Mouse (Mus musculus) cerebellum, postnatal 10 days (tissue): ENCODE measurements around the gene Atxn2.
"Not testable (repeated sequence)": the region's sequence is repeated elsewhere in the genome, so short reads cannot be mapped to it uniquely, and the experiment has no call there.

Experiments
- DNase-seq, 2 experiments: peaks; one replicate each; pipeline ENCODE4 v3.0.0; 2021; ENCODE audit warnings: mixed read lengths in 2 of 2

The Atxn2 gene

GRCm38 (mm10) chr5:121835949-121836691 is 125.0 kb downstream of the Atxn2 start:
- peak in 1 of 2 experiments; percentile 85 for DNase-seq

- DNase-seq: peak; percentile 81 to 86
Measured at GRCm38 (mm10) chr5:121836692-121837415, 125.7 kb downstream of the Atxn2 start.

- peak; percentile 55 to 61 for DNase-seq
Measured at GRCm38 (mm10) chr5:121837441-121838340, 126.6 kb downstream of the Atxn2 start, which contains the start of gene Sh2b3. Gene Sh2b3 (minus strand): TSS chr5:121837646.

- DNase-seq: peak; percentile 68 to 72
Measured at GRCm38 (mm10) chr5:121838341-121839127, 127.4 kb downstream of the Atxn2 start.

- DNase-seq: no peak
Measured at GRCm38 (mm10) chr5:121839128-121839473, 128.0 kb downstream of the Atxn2 start.

- DNase-seq: no peak
Measured at GRCm38 (mm10) chr5:121841516-121841915, 130.4 kb downstream of the Atxn2 start.

- no peak for DNase-seq
Measured at GRCm38 (mm10) chr5:121841973-121842372, 130.8 kb downstream of the Atxn2 start.

GRCm38 (mm10) chr5:121842665-121843118 is 131.6 kb downstream of the Atxn2 start:
- peak; percentile 94 to 95 for DNase-seq

GRCm38 (mm10) chr5:121843138-121843905 is 132.2 kb downstream of the Atxn2 start:
- DNase-seq: no peak

- DNase-seq: no peak
Measured at GRCm38 (mm10) chr5:121845361-121845760, 134.2 kb downstream of the Atxn2 start.

- DNase-seq: no peak
Measured at GRCm38 (mm10) chr5:121846322-121846721, 135.2 kb downstream of the Atxn2 start.

- not testable (repeated sequence) for DNase-seq
Measured at GRCm38 (mm10) chr5:121847269-121847668, 136.1 kb downstream of the Atxn2 start.

GRCm38 (mm10) chr5:121848035-121848519 is 136.9 kb downstream of the Atxn2 start:
- peak; percentile 55 to 61 for DNase-seq

GRCm38 (mm10) chr5:121848743-121849142 is 137.6 kb downstream of the Atxn2 start, which contains the start of gene Pheta1:
Gene Pheta1 (plus strand): TSS chr5:121848984.
- peak; percentile 98 for DNase-seq

GRCm38 (mm10) chr5:121849478-121850349 is 138.6 kb downstream of the Atxn2 start:
- peak in 1 of 2 experiments; percentile 59 for DNase-seq

GRCm38 (mm10) chr5:121853368-121854051 is 142.4 kb downstream of the Atxn2 start:
- DNase-seq: peak; percentile 63 to 64

- DNase-seq: peak in 1 of 2 experiments; percentile 30
Measured at GRCm38 (mm10) chr5:121854768-121855167, 143.6 kb downstream of the Atxn2 start.

- no peak for DNase-seq
Measured at GRCm38 (mm10) chr5:121856740-121857139, 145.6 kb downstream of the Atxn2 start.

GRCm38 (mm10) chr5:121858427-121858826 is 147.3 kb downstream of the Atxn2 start:
- no peak for DNase-seq
